Mouse (Mus musculus): ENCODE measurements around the gene Zfpl1. TPM values are rescaled to one million over a fixed set of nuclear protein-coding genes. Genes with fewer than 3 reads are reported as not detected.
A peak's percentile ranks its signal among the peaks of the same experiment; 100 is the strongest.
"Not testable (repeated sequence)": the region's sequence is repeated elsewhere in the genome, so short reads cannot be mapped to it uniquely, and the experiment has no call there.

Zfpl1 gene
- polyA plus RNA-seq, 1 experiment, result 34.2 TPM

- H3K4me3 ChIP-seq (ENCODE audit: low read depth, low read length), result peak overlapping the region; percentile 95; the same call in 1 of the 2 replicates
- H3K36me3 ChIP-seq (ENCODE audit: control insufficient read depth, insufficient read depth, low read length, poor library complexity, severe bottlenecking), result peaks cover 37% of the 10 kb centered on the region
- peak overlapping the region; percentile 92; the same call in 1 of the 2 replicates for H3K9ac ChIP-seq (ENCODE audit: low read depth, poor library complexity, severe bottlenecking)
- H3K4me1 ChIP-seq (ENCODE audit: control insufficient read depth, insufficient read depth, low read length), result no peaks in the 10 kb centered on the region
- no peaks in the 10 kb centered on the region for H3K9me3 ChIP-seq (replicated peaks; ENCODE audit: control insufficient read depth, insufficient read depth, low read length, poor library complexity, severe bottlenecking)
- no peaks in the 10 kb centered on the region for H3K27me3 ChIP-seq (ENCODE audit: control insufficient read depth, insufficient read depth, low read length, poor library complexity, severe bottlenecking)
- no peak overlapping the region for H3K27ac ChIP-seq (ENCODE audit: insufficient read depth, low read length)
- no peak for TF ChIP-seq EP300 (IDR thresholded peaks at IDR 0.05; ENCODE audit: insufficient read depth, low read depth, low read length)
- no peak for TF ChIP-seq CTCF (IDR thresholded peaks at IDR 0.05; ENCODE audit: low read depth, low read length)
- no peak for TF ChIP-seq POLR2A (IDR thresholded peaks at IDR 0.05; ENCODE audit: insufficient read depth, low read length)
Observed at GRCm38 (mm10) chr19:6047899-6048166, 36.9 kb downstream of the Zfpl1 start.

GRCm38 (mm10) chr19:6047154-6047898 is 37.4 kb downstream of the Zfpl1 start:
- H3K27me3 ChIP-seq (ENCODE audit: control insufficient read depth, insufficient read depth, low read length, poor library complexity, severe bottlenecking), result no peaks in the 10 kb centered on the region
- peak overlapping the region; percentile 95 for H3K4me3 ChIP-seq (ENCODE audit: low read depth, low read length)
- peak overlapping the region; percentile 92 for H3K9ac ChIP-seq (ENCODE audit: low read depth, poor library complexity, severe bottlenecking)
- TF ChIP-seq POLR2A (IDR thresholded peaks at IDR 0.05; ENCODE audit: insufficient read depth, low read length), result no peak
- TF ChIP-seq EP300 (IDR thresholded peaks at IDR 0.05; ENCODE audit: insufficient read depth, low read depth, low read length), result no peak
- no peak for TF ChIP-seq CTCF (IDR thresholded peaks at IDR 0.05; ENCODE audit: low read depth, low read length)
- H3K4me1 ChIP-seq (ENCODE audit: control insufficient read depth, insufficient read depth, low read length), result no peaks in the 10 kb centered on the region
- peaks cover 32% of the 10 kb centered on the region for H3K36me3 ChIP-seq (ENCODE audit: control insufficient read depth, insufficient read depth, low read length, poor library complexity, severe bottlenecking)
- H3K9me3 ChIP-seq (replicated peaks; ENCODE audit: control insufficient read depth, insufficient read depth, low read length, poor library complexity, severe bottlenecking), result no peaks in the 10 kb centered on the region
- no peak overlapping the region for H3K27ac ChIP-seq (ENCODE audit: insufficient read depth, low read length)

GRCm38 (mm10) chr19:6046294-6047153 is 38.2 kb downstream of the Zfpl1 start, which contains the start of gene Syvn1:
Gene Syvn1, plus strand, starts transcription at chr19:6046576.
- Histone ChIP-seq H3K9me3 (replicated peaks; ENCODE audit: control insufficient read depth, insufficient read depth, low read length, poor library complexity, severe bottlenecking) (no peaks in the 10 kb centered on the region), H3K4me3 (ENCODE audit: low read depth, low read length) (peak within 1 kb of the TSS; percentile 95), H3K9ac (ENCODE audit: low read depth, poor library complexity, severe bottlenecking) (peak within 1 kb of the TSS; percentile 92), H3K27ac (ENCODE audit: insufficient read depth, low read length) (peak within 1 kb of the TSS; percentile 66), H3K36me3 (ENCODE audit: control insufficient read depth, insufficient read depth, low read length, poor library complexity, severe bottlenecking) (peaks cover 26% of the 10 kb centered on the region), H3K4me1 (ENCODE audit: control insufficient read depth, insufficient read depth, low read length) (no peaks in the 10 kb centered on the region), H3K27me3 (ENCODE audit: control insufficient read depth, insufficient read depth, low read length, poor library complexity, severe bottlenecking) (no peaks in the 10 kb centered on the region)
- 0 out of 2 replicates have a peak, but pooled peaks have one; percentile 19 for TF ChIP-seq EP300 (IDR thresholded peaks at IDR 0.05; ENCODE audit: insufficient read depth, low read depth, low read length)
- peak; percentile 58 for TF ChIP-seq POLR2A (IDR thresholded peaks at IDR 0.05; ENCODE audit: insufficient read depth, low read length)
- TF ChIP-seq CTCF (IDR thresholded peaks at IDR 0.05; ENCODE audit: low read depth, low read length), result no peak

GRCm38 (mm10) chr19:6045366-6046293 is 39.1 kb downstream of the Zfpl1 start:
- no peaks in the 10 kb centered on the region for H3K4me1 ChIP-seq (ENCODE audit: control insufficient read depth, insufficient read depth, low read length)
- peak overlapping the region; percentile 66; the same call in 1 of the 2 replicates for H3K27ac ChIP-seq (ENCODE audit: insufficient read depth, low read length)
- peak overlapping the region; percentile 92 for H3K9ac ChIP-seq (ENCODE audit: low read depth, poor library complexity, severe bottlenecking)
- no peaks in the 10 kb centered on the region for H3K9me3 ChIP-seq (replicated peaks; ENCODE audit: control insufficient read depth, insufficient read depth, low read length, poor library complexity, severe bottlenecking)
- H3K4me3 ChIP-seq (ENCODE audit: low read depth, low read length), result peak overlapping the region; percentile 90
- H3K36me3 ChIP-seq (ENCODE audit: control insufficient read depth, insufficient read depth, low read length, poor library complexity, severe bottlenecking), result peaks cover 22% of the 10 kb centered on the region
- TF ChIP-seq EP300 (IDR thresholded peaks at IDR 0.05; ENCODE audit: insufficient read depth, low read depth, low read length) (no peak), CTCF (IDR thresholded peaks at IDR 0.05; ENCODE audit: low read depth, low read length) (no peak), POLR2A (IDR thresholded peaks at IDR 0.05; ENCODE audit: insufficient read depth, low read length) (no peak)
- no peaks in the 10 kb centered on the region for H3K27me3 ChIP-seq (ENCODE audit: control insufficient read depth, insufficient read depth, low read length, poor library complexity, severe bottlenecking)

- not testable (repeated sequence) for H3K27ac ChIP-seq (ENCODE audit: insufficient read depth, low read length); H3K9ac ChIP-seq (ENCODE audit: low read depth, poor library complexity, severe bottlenecking); H3K4me3 ChIP-seq (ENCODE audit: low read depth, low read length); H3K9me3 ChIP-seq (replicated peaks; ENCODE audit: control insufficient read depth, insufficient read depth, low read length, poor library complexity, severe bottlenecking); H3K36me3 ChIP-seq (ENCODE audit: control insufficient read depth, insufficient read depth, low read length, poor library complexity, severe bottlenecking); H3K27me3 ChIP-seq (ENCODE audit: control insufficient read depth, insufficient read depth, low read length, poor library complexity, severe bottlenecking); H3K4me1 ChIP-seq (ENCODE audit: control insufficient read depth, insufficient read depth, low read length)
Observed at GRCm38 (mm10) chr19:6044102-6044501, 40.7 kb downstream of the Zfpl1 start.

All from ES-Bruce4 (cell line).